In genomic region chr9:78113538-78113885, GRCm38 (mm10) we compare ENCODE assay signal across 8 mouse cellular contexts. TPM values are rescaled to one million over a fixed set of nuclear protein-coding genes. Genes with fewer than 3 reads are reported as not detected.
DNase-seq lines count a peak whose midpoint lies in the region; ATAC-seq and TF ChIP-seq lines count a peak whose summit lies in the region.

No protein-coding gene starts in this region.

- intact Hi-C loops in left cerebral cortex, postnatal 10 days (cut with DNase I): loop anchor here (2.0 to 5.0 kb wide), 2 partner anchors 34 to 55 kb away; no protein-coding TSS in a partner anchor

- no peaks in the 10 kb centered on the region for H3K36me3 ChIP-seq in kidney, adult 2 months (ENCODE audit: control insufficient read depth, insufficient read depth, low read length)
- peaks cover 9% of the 10 kb centered on the region; the same call in 1 of the 2 replicates for H3K36me3 ChIP-seq in hindbrain, embryonic 13.5 days
- peaks cover 10% of the 10 kb centered on the region; the same call in 1 of the 2 replicates for H3K36me3 ChIP-seq in midbrain, embryonic 13.5 days

- H3K27me3 ChIP-seq in kidney, adult 2 months (replicated peaks; ENCODE audit: control insufficient read depth, insufficient read depth, low read length): no peaks in the 10 kb centered on the region
- H3K27me3 ChIP-seq in Patski: no peaks in the 10 kb centered on the region
- H3K27me3 ChIP-seq in hindbrain, embryonic 13.5 days: no peaks in the 10 kb centered on the region
- no peaks in the 10 kb centered on the region for H3K27me3 ChIP-seq in midbrain, embryonic 13.5 days

- H3K4me2 ChIP-seq in hindbrain, embryonic 13.5 days: peak overlapping the region; percentile 76
- H3K4me2 ChIP-seq in midbrain, embryonic 13.5 days (replicated peaks): peak overlapping the region; percentile 77

- TF ChIP-seq POLR2A in kidney, adult 2 months (IDR thresholded peaks at IDR 0.05; ENCODE audit: low read depth, low read length): no peak

- H3K4me3 ChIP-seq in kidney, adult 2 months (ENCODE audit: insufficient read depth, low read depth, low read length): peak overlapping the region; percentile 68
- H3K4me3 ChIP-seq in hindbrain, embryonic 13.5 days: peak overlapping the region; percentile 61
- H3K4me3 ChIP-seq in midbrain, embryonic 13.5 days (replicated peaks): peak overlapping the region; percentile 77

- peak overlapping the region; percentile 59 for H3K27ac ChIP-seq in kidney, adult 2 months (ENCODE audit: insufficient read depth, low read depth, low read length)
- H3K27ac ChIP-seq in hindbrain, embryonic 13.5 days: peak overlapping the region; percentile 93
- H3K27ac ChIP-seq in midbrain, embryonic 13.5 days: peak overlapping the region; percentile 97

- no peak for DNase-seq in kidney, adult 2 months
- no peak for DNase-seq in kidney, postnatal 36 days
- DNase-seq in Patski (ENCODE audit: low read depth, low spot score): no peak
- DNase-seq in left cerebral cortex, postnatal 10 days (ENCODE audit: extremely low spot score in 1 of 2, low spot score in 2 of 2): no peak
- no peak for DNase-seq in spleen, adult 18-20 months
- DNase-seq in layer of hippocampus, postnatal 14 days (ENCODE audit: low spot score in 2 of 2): no peak

- peak overlapping the region; percentile 87 for H3K9ac ChIP-seq in hindbrain, embryonic 13.5 days
- peak overlapping the region; percentile 95 for H3K9ac ChIP-seq in midbrain, embryonic 13.5 days (replicated peaks)

- POLR2A ChIA-PET in Patski (lab: Charles Lee): no interaction called here

- no peak for TF ChIP-seq CTCF in kidney, adult 2 months (conservative IDR thresholded peaks at IDR 0.05; ENCODE audit: insufficient read depth, insufficient read length, low read depth, low read length)
- TF ChIP-seq CTCF in Patski (IDR thresholded peaks at IDR 0.05): no peak

- ATAC-seq in Patski: peak; percentile 22
- peak; percentile 19; the same call in 1 of the 2 replicates for ATAC-seq in hindbrain, embryonic 13.5 days (ENCODE audit: low FRiP score)
- peak; percentile 40; the same call in 1 of the 2 replicates for ATAC-seq in midbrain, embryonic 13.5 days

- in situ Hi-C loops in Patski (cut with MboI; ENCODE audit: low pct_unique_long_range_greater_than_20kb): no loop called here

- whole genome bisulfite sequencing in kidney, adult 2 months: 1% methylated on average over 14 of the region's 14 CpGs
- 2% methylated on average over 14 of the region's 14 CpGs for whole genome bisulfite sequencing in hindbrain, embryonic 13.5 days
- WGBS in midbrain, embryonic 13.5 days: under 1% methylated on average over 14 of the region's 14 CpGs

- CTCF ChIA-PET in Patski (lab: Charles Lee): interaction anchor here (0.9 to 2.3 kb wide), 14 partner anchors 12 to 311 kb away, joined by 3 to 11 read pairs (median 4); no protein-coding TSS in a partner anchor

- peaks cover 3% of the 10 kb centered on the region; the same call in 1 of the 2 replicates for H3K4me1 ChIP-seq in kidney, adult 2 months (ENCODE audit: control insufficient read depth, insufficient read depth, low read length)
- H3K4me1 ChIP-seq in hindbrain, embryonic 13.5 days (replicated peaks): peaks cover 31% of the 10 kb centered on the region
- peaks cover 33% of the 10 kb centered on the region for H3K4me1 ChIP-seq in midbrain, embryonic 13.5 days (replicated peaks)

- H3K9me3 ChIP-seq in hindbrain, embryonic 13.5 days: no peaks in the 10 kb centered on the region
- no peaks in the 10 kb centered on the region for H3K9me3 ChIP-seq in midbrain, embryonic 13.5 days

RNA-seq across cellular contexts. Expression of gene Ick, which starts 4.5 kb away (rescaled TPM):
- polyA plus RNA-seq in kidney, adult 2 months (2012; rRNA removed): 8.2 and 8.9 TPM in 2 replicates
- polyA plus RNA-seq in Patski (2021): 19.0 TPM
- 37.1 and 41.6 TPM in 2 replicates for polyA plus RNA-seq in hindbrain, embryonic 13.5 days (2015; fragmentation: Nextera tagmentation; extraction: Ambion mirVana)
- 42.0 and 42.3 TPM in 2 replicates for polyA plus RNA-seq in midbrain, embryonic 13.5 days (2015; fragmentation: Nextera tagmentation; extraction: Ambion mirVana)
- total RNA-seq in left cerebral cortex, postnatal 10 days (2021): 10 to 100 TPM; 23.8 to 27.2 TPM
- total RNA-seq in layer of hippocampus, postnatal 14 days (2021): 10 to 100 TPM; 34.3 to 34.9 TPM

RNA-seq across cellular contexts. Expression of gene Fbxo9, which starts 4.6 kb away (rescaled TPM):
- polyA plus RNA-seq in kidney, adult 2 months (2012; rRNA removed): 93.3 and 100.0 TPM in 2 replicates
- 52.2 TPM for polyA plus RNA-seq in Patski (2021)
- 52.7 and 53.7 TPM in 2 replicates for polyA plus RNA-seq in hindbrain, embryonic 13.5 days (2015; fragmentation: Nextera tagmentation; extraction: Ambion mirVana)
- 38.2 and 44.3 TPM in 2 replicates for polyA plus RNA-seq in midbrain, embryonic 13.5 days (2015; fragmentation: Nextera tagmentation; extraction: Ambion mirVana)
- total RNA-seq in left cerebral cortex, postnatal 10 days (2021): 100 to 1,000 TPM; 116 to 120 TPM
- 100 to 1,000 TPM; 102 to 112 TPM for total RNA-seq in layer of hippocampus, postnatal 14 days (2021)
